Mouse (Mus musculus): Measurements from ENCODE around the gene Ppm1k. TPM values are rescaled to one million over a fixed set of nuclear protein-coding genes. Genes with fewer than 3 reads are reported as not detected.

Gene Ppm1k
- polyA plus RNA-seq, 1 experiment from 2014 or later: 8.2 TPM

DNA sequence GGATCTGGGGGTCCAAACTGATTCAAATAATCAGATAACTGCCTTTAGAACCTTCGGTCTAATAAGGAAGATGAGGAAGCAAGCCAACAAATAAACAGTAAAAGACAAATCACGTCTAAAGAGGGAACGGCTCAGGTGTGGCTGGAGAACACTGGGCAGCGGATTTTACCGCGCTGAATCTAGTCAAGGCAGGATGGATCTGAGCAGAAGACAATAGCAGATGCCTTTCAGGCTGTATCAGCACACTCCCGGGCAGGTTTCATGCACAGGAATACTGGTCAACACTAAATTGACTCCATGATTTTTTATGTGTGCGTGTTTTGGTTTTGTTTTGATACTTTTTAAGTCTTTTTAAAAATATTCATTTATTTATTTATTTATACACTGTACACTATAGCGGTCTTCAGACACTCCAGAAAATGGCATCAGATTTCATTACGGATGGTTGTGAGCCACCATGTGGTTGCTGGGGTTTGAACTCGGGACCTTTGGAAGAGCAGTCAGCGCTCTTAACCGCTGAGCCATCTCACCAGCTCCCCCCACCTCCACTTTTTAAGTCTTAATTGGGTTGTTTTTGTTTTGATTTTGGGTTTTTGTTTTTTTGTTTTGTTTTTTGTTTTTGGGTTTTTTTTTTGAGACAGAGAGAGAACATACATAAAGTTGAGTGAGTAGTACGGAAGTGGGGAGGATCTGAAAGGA is 852 bp upstream of the Ppm1k start:
- Histone ChIP-seq H3K36me3 (ENCODE audit: control insufficient read depth, insufficient read depth, low read length) (no peaks in the 10 kb centered on the region), H3K9ac (ENCODE audit: low read depth, low read length) (peak overlapping the region; percentile 47), H3K9me3 (ENCODE audit: control insufficient read depth, low read length) (no peaks in the 10 kb centered on the region), H3K27me3 (ENCODE audit: control insufficient read depth, insufficient read depth, low read length) (no peaks in the 10 kb centered on the region), H3K27ac (ENCODE audit: low read depth, low read length) (peak overlapping the region; percentile 17; the same call in 1 of the 2 replicates), H3K4me3 (ENCODE audit: low read depth, low read length) (peak overlapping the region; percentile 67), H3K4me2 (replicated peaks; ENCODE audit: low read depth, low read length) (peak overlapping the region; percentile 50), H3K4me1 (replicated peaks; ENCODE audit: control insufficient read depth, insufficient read depth, low read length) (0 out of 2 replicates have a peak, but pooled peaks cover 2% of the 10 kb centered on the region)
- DNase-seq (ENCODE audit: low spot score) (no peak), ATAC-seq (ENCODE audit: low FRiP score) (peak; percentile 66)
- WGBS: 26% methylated on average over 14 of the region's 14 CpGs

DNA sequence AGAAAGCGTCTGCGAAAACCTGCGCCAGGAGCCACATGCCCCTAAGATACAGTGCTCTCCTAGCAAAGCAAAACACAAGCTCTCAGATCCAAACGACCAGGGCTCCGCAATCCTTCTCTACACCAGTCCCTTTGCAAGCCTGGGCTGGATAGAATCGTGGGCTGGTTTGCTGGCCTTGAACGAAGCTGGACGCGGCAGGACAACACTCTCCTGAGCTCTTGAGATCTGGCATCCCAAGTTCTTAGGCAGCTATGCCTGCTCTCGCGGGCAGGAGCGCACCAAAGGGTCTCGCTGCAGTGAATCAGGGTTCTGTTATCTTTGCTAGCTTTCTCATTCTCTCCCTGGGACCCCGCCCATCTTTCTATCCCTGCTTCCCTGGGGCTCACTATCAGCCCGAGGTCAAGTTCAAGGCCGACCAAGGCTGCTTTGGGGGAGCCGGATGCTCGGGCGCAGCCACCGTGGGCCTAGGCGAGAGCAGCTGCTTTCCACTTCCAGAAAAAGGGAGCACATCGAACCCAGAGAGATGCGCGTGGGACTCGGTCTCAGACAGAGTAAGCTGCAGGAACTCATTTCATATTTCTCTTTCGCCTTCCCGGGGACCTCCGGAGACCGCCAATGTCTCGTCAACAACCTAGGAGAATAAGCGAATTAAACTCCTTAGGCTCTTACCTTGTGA is 519 bp downstream of the Ppm1k start:
- no peaks in the 10 kb centered on the region for H3K27me3 ChIP-seq (ENCODE audit: control insufficient read depth, insufficient read depth, low read length)
- ATAC-seq (ENCODE audit: low FRiP score): peak; percentile 63
- DNase-seq (ENCODE audit: low spot score): peak; percentile 65
- peak overlapping the region; percentile 67 for H3K4me3 ChIP-seq (ENCODE audit: low read depth, low read length)
- 0 out of 2 replicates have a peak, but pooled peaks cover 2% of the 10 kb centered on the region for H3K4me1 ChIP-seq (replicated peaks; ENCODE audit: control insufficient read depth, insufficient read depth, low read length)
- 0 out of 2 replicates have a peak overlapping the region, but pooled peaks have one; percentile 24 for H3K27ac ChIP-seq (ENCODE audit: low read depth, low read length)
- peak overlapping the region; percentile 73 for H3K9ac ChIP-seq (ENCODE audit: low read depth, low read length)
- no peaks in the 10 kb centered on the region for H3K36me3 ChIP-seq (ENCODE audit: control insufficient read depth, insufficient read depth, low read length)
- H3K9me3 ChIP-seq (ENCODE audit: control insufficient read depth, low read length): no peaks in the 10 kb centered on the region
- WGBS: under 1% methylated on average over 31 of the region's 31 CpGs
- peak overlapping the region; percentile 70 for H3K4me2 ChIP-seq (replicated peaks; ENCODE audit: low read depth, low read length)

DNA sequence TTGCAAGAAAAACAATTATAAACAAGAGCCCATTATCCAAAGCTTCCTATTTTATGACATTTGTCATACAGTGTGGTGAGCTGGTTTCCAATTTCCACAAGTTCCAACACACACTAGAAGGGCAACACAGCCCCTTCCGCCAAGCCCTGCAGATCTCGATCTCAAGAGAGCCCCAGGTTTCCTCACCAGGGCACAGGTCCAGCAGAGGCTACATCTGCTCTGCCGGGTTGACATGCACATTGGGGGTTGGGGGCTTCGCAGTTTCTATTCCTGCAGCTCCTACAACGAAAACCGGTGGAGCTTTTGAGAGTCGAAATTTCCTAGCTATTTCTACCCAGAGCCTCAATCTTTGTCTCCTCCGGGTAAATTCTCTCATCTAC is 1.0 kb downstream of the Ppm1k start:
- H3K4me1 ChIP-seq (replicated peaks; ENCODE audit: control insufficient read depth, insufficient read depth, low read length): 0 out of 2 replicates have a peak, but pooled peaks cover 2% of the 10 kb centered on the region
- no peaks in the 10 kb centered on the region for H3K36me3 ChIP-seq (ENCODE audit: control insufficient read depth, insufficient read depth, low read length)
- H3K27ac ChIP-seq (ENCODE audit: low read depth, low read length): no peak overlapping the region
- no peaks in the 10 kb centered on the region for H3K27me3 ChIP-seq (ENCODE audit: control insufficient read depth, insufficient read depth, low read length)
- peak overlapping the region; percentile 67 for H3K4me3 ChIP-seq (ENCODE audit: low read depth, low read length)
- no peaks in the 10 kb centered on the region for H3K9me3 ChIP-seq (ENCODE audit: control insufficient read depth, low read length)
- DNase-seq (ENCODE audit: low spot score) (no peak), ATAC-seq (ENCODE audit: low FRiP score) (no peak)
- WGBS: 10% methylated on average over 8 of the region's 8 CpGs
- peak overlapping the region; percentile 70 for H3K4me2 ChIP-seq (replicated peaks; ENCODE audit: low read depth, low read length)
- peak overlapping the region; percentile 73 for H3K9ac ChIP-seq (ENCODE audit: low read depth, low read length)

DNA sequence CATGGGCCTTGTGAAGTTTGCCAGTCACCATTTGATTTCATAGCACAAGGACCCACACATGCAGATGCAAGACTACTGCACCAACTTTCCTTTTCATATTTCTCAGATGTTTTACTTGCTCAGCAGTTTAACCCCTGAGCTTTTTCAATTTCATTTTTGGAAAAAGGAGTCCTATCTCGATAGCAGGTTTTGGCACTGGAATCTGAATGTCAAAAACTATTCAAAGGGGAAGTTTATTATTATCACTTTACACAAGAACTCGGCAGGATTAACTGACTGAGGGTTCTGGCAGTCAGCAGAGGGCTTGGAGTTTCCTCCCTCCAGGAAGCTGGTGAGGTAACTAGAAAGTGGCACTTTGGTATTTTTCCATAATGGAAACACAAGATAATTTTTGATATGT is 1.9 kb downstream of the Ppm1k start:
- ATAC-seq (ENCODE audit: low FRiP score): no peak
- no peak for DNase-seq (ENCODE audit: low spot score)
- WGBS: 85% methylated on average over 2 of the region's 2 CpGs
- Histone ChIP-seq H3K9ac (ENCODE audit: low read depth, low read length) (no peak overlapping the region), H3K9me3 (ENCODE audit: control insufficient read depth, low read length) (no peaks in the 10 kb centered on the region), H3K27me3 (ENCODE audit: control insufficient read depth, insufficient read depth, low read length) (no peaks in the 10 kb centered on the region), H3K27ac (ENCODE audit: low read depth, low read length) (no peak overlapping the region), H3K4me2 (replicated peaks; ENCODE audit: low read depth, low read length) (no peak overlapping the region), H3K4me3 (ENCODE audit: low read depth, low read length) (no peak overlapping the region), H3K4me1 (replicated peaks; ENCODE audit: control insufficient read depth, insufficient read depth, low read length) (0 out of 2 replicates have a peak, but pooled peaks cover 2% of the 10 kb centered on the region), H3K36me3 (ENCODE audit: control insufficient read depth, insufficient read depth, low read length) (no peaks in the 10 kb centered on the region)

DNA sequence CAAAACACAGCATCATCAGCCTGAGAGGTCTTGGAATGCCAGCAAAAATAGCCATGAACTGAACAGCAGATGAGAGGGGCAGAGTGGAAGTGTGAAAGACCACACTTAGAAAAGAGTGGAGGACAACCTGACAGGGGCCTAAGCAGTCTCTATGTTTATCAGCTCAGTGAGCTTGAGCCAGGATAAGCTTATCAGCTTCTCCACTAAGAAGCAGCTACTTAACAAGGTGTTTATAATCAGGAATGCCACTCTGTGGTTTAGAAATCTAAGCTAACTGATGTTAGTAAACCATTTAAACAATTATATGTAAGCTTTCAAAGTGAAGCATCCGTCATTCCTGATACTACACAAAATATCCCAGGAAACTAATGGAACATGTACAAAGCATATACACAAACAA is 3.2 kb downstream of the Ppm1k start:
- 0 out of 2 replicates have a peak, but pooled peaks cover 2% of the 10 kb centered on the region for H3K4me1 ChIP-seq (replicated peaks; ENCODE audit: control insufficient read depth, insufficient read depth, low read length)
- 92% methylated on average over 1 of the region's 1 CpGs for WGBS
- H3K27ac ChIP-seq (ENCODE audit: low read depth, low read length): no peak overlapping the region
- H3K36me3 ChIP-seq (ENCODE audit: control insufficient read depth, insufficient read depth, low read length): no peaks in the 10 kb centered on the region
- H3K9me3 ChIP-seq (ENCODE audit: control insufficient read depth, low read length): no peaks in the 10 kb centered on the region
- no peak overlapping the region for H3K9ac ChIP-seq (ENCODE audit: low read depth, low read length)
- no peak overlapping the region for H3K4me2 ChIP-seq (replicated peaks; ENCODE audit: low read depth, low read length)
- H3K4me3 ChIP-seq (ENCODE audit: low read depth, low read length): no peak overlapping the region
- DNase-seq (ENCODE audit: low spot score) (no peak), ATAC-seq (ENCODE audit: low FRiP score) (no peak)
- no peaks in the 10 kb centered on the region for H3K27me3 ChIP-seq (ENCODE audit: control insufficient read depth, insufficient read depth, low read length)

DNA sequence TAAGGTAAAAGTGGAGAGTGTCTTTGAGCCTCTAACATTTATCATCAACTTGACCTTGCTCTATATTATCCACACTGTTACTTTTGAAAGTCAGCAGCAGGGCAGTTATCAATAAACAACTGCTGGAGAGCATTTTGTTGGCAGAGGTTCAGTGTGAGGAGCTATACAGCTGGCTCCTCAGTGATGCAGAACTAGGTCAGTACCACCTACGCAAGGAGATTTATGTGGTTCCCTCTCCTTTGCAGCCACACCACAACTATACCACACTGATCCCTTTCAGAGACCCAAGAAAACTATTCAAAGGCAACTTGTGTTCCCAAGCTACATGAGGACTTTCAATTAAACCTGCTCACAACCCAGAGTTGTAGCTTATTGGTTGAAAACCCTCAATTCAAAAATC is 3.8 kb downstream of the Ppm1k start:
- H3K9me3 ChIP-seq (ENCODE audit: control insufficient read depth, low read length): no peaks in the 10 kb centered on the region
- no peak for DNase-seq (ENCODE audit: low spot score)
- no peaks in the 10 kb centered on the region for H3K36me3 ChIP-seq (ENCODE audit: control insufficient read depth, insufficient read depth, low read length)
- H3K4me2 ChIP-seq (replicated peaks; ENCODE audit: low read depth, low read length): no peak overlapping the region
- H3K4me3 ChIP-seq (ENCODE audit: low read depth, low read length): no peak overlapping the region
- WGBS: 91% methylated on average over 1 of the region's 1 CpGs
- H3K9ac ChIP-seq (ENCODE audit: low read depth, low read length): no peak overlapping the region
- no peaks in the 10 kb centered on the region for H3K27me3 ChIP-seq (ENCODE audit: control insufficient read depth, insufficient read depth, low read length)
- H3K4me1 ChIP-seq (replicated peaks; ENCODE audit: control insufficient read depth, insufficient read depth, low read length): 0 out of 2 replicates have a peak, but pooled peaks cover 2% of the 10 kb centered on the region
- no peak for ATAC-seq (ENCODE audit: low FRiP score)
- H3K27ac ChIP-seq (ENCODE audit: low read depth, low read length): no peak overlapping the region

DNA sequence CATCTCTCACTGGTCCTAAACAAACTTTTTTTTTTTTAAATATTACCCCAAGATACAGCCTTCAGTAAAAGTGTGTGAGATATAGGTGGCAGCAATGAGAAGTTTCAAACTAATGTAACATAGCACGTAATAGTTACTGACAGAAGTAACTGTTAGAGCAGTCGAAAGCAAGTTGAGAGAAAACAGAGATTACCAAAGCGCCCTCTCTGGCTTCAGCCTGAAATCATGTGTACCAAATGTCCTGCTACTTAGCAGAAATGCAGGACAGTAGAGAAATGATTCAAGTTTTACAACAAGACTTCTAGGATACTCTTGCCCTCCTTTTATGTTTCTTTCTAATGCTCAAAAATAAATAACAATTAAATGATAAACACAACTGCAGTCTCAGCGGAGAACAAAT is 4.3 kb downstream of the Ppm1k start:
- Histone ChIP-seq H3K36me3 (ENCODE audit: control insufficient read depth, insufficient read depth, low read length) (no peaks in the 10 kb centered on the region), H3K4me1 (replicated peaks; ENCODE audit: control insufficient read depth, insufficient read depth, low read length) (0 out of 2 replicates have a peak, but pooled peaks cover 2% of the 10 kb centered on the region), H3K4me3 (ENCODE audit: low read depth, low read length) (no peak overlapping the region), H3K9ac (ENCODE audit: low read depth, low read length) (no peak overlapping the region), H3K9me3 (ENCODE audit: control insufficient read depth, low read length) (no peaks in the 10 kb centered on the region), H3K27me3 (ENCODE audit: control insufficient read depth, insufficient read depth, low read length) (no peaks in the 10 kb centered on the region), H3K4me2 (replicated peaks; ENCODE audit: low read depth, low read length) (no peak overlapping the region), H3K27ac (ENCODE audit: low read depth, low read length) (no peak overlapping the region)
- WGBS: 86% methylated on average over 4 of the region's 4 CpGs
- DNase-seq (ENCODE audit: low spot score) (no peak), ATAC-seq (ENCODE audit: low FRiP score) (no peak)

DNA sequence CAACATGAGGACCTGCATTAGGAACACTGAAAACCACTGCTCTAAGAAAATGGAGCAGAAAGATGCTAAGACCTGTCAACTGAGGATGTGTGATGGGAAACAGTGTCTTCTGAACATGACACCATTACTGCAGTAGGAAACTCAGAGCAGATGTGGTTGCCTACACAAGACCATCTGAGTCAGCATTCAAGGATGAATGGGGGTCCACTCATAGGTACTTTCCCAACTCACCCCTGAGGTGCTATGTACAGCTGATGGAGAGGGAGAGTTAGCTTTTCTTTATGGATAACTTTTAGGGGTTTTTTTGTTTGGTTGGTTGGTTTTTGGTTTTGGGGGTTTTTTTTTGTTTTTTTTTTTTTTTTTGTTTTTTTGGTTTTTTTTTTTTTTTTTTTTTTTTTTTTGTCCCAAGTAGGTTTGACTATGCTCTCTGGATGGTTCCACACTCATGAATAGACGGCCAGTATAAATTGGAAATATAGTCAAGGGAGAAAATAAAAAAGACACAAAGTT is 5.9 kb downstream of the Ppm1k start:
- Histone ChIP-seq H3K36me3 (ENCODE audit: control insufficient read depth, insufficient read depth, low read length) (no peaks in the 10 kb centered on the region), H3K9me3 (ENCODE audit: control insufficient read depth, low read length) (no peaks in the 10 kb centered on the region), H3K4me3 (ENCODE audit: low read depth, low read length) (no peak overlapping the region), H3K4me1 (replicated peaks; ENCODE audit: control insufficient read depth, insufficient read depth, low read length) (0 out of 2 replicates have a peak, but pooled peaks cover 2% of the 10 kb centered on the region), H3K9ac (ENCODE audit: low read depth, low read length) (no peak overlapping the region), H3K27ac (ENCODE audit: low read depth, low read length) (no peak overlapping the region), H3K27me3 (ENCODE audit: control insufficient read depth, insufficient read depth, low read length) (no peaks in the 10 kb centered on the region), H3K4me2 (replicated peaks; ENCODE audit: low read depth, low read length) (no peak overlapping the region)
- ATAC-seq (ENCODE audit: low FRiP score) (no peak), DNase-seq (ENCODE audit: low spot score) (no peak)
- WGBS: 100% methylated on average over 1 of the region's 1 CpGs

All from hindbrain, embryonic 11.5 days (tissue).